Mouse (Mus musculus) bone marrow, adult 2 months (tissue): ENCODE measurements at regions not wholly inside any gene's neighbourhood (a gene's known extent, or its start where the extent isn't known, plus 50 kb on each side); places are given as distances from the start of the nearest gene placed in this dataset.

ENCODE experiments used
- CTCF ChIP-seq: fragments of 200-500 bp; IDR thresholded peaks from 2 replicates; pipeline ENCODE4 v1.5.1; 2011; ENCODE audit warnings: low read length, control low read depth; ENCODE audit not compliant: control insufficient read depth, insufficient read depth
- POLR2A ChIP-seq: fragments of 200-500 bp; IDR thresholded peaks from 2 replicates; pipeline ENCODE4 v1.6.1; 2011; ENCODE audit warnings: low read depth, mild to moderate bottlenecking, control low read depth, low read length, borderline replicate concordance; ENCODE audit not compliant: control insufficient read depth

DNA sequence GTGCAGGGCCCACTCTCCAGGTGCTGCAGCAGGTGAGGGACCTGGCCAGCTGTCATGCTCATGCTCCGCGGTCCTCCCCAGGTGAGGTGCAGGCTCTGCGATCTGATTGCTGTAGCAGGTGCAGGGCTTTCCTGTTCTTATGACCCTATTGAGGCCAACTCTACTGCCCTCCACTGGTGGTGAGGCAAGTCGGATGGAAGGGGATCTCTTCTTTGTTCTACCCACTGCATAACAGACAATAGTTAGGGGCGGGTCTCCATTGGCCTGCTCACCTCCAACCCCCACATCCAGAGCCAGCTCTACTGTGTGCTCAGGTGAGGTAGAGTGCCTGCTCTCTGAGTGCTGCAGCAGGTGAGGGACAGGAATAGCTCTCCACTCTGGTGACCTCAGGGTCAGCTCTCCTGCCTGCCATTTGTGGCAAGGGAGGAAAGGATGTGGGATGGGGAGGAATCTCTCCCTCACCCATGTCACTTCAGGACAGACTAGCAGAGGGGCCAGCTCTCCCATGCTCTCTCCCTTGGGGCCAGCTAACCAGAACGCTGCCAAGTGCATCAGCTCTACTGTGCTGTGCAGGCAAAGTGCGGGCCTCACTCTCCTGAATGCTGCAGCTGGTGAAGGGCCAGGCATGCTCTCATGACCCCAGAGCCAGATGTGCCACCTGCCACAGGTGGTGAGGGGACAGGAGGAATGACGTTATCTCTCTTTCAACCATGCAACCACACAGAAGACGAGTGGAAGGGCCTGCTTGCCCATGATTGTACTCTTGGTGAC is 1075.3 kb downstream of the 4930444P10Rik start:
- no peak for TF ChIP-seq POLR2A
- no peak for TF ChIP-seq CTCF
